Mouse (Mus musculus) MEL (cell line): ENCODE data around the gene Grhl3. TPM values are rescaled to one million over a fixed set of nuclear protein-coding genes. Genes with fewer than 3 reads are reported as not detected.

Source experiments
- DNase-seq: peaks from one replicate; pipeline ENCODE4 v3.0.0; 2011; ENCODE audit warnings: low read depth, low spot score
- H3K27ac ChIP-seq: 2 replicates; pipeline ENCODE4 v1.5.1; 2012; ENCODE audit warnings: low read depth, mild to moderate bottlenecking, control low read depth, low read length, moderate library complexity; ENCODE audit not compliant: control insufficient read depth
- H3K27me3 ChIP-seq, 2 experiments: fragments of 150-350 bp in 1 of 2; sonication (generic) in 1 of 2; 2 replicates each; pipeline ENCODE4 v1.6.1; 2012; ENCODE audit warnings: low read length in 2 of 2, mild to moderate bottlenecking in 2 of 2, improper control_type of control experiment in 1 of 2, moderate library complexity in 1 of 2; ENCODE audit not compliant: insufficient read depth in 2 of 2, control insufficient read depth in 1 of 2
- H3K36me3 ChIP-seq, 2 experiments: 2 replicates each; pipeline ENCODE4 v1.6.1; 2012 to 2014; ENCODE audit warnings: low read length in 2 of 2, improper control_type of control experiment in 1 of 2, inconsistent platforms in 1 of 2, mild to moderate bottlenecking in 1 of 2; ENCODE audit not compliant: insufficient read depth in 2 of 2, control insufficient read depth in 1 of 2
- H3K4me1 ChIP-seq, 2 experiments: fragments of 150-350 bp in 1 of 2; sonication (generic) in 1 of 2; 2 replicates each; pipeline ENCODE4 v1.6.1; 2012; ENCODE audit warnings: low read length in 2 of 2, improper control_type of control experiment in 1 of 2, mild to moderate bottlenecking in 1 of 2; ENCODE audit not compliant: insufficient read depth in 2 of 2, control insufficient read depth in 1 of 2
- H3K4me3 ChIP-seq, 2 experiments: fragments of 150-350 bp in 1 of 2; sonication (generic) in 1 of 2; 2 replicates each; pipeline ENCODE4 v1.5.1; 2012; ENCODE audit warnings: low read depth in 2 of 2, low read length in 2 of 2, mild to moderate bottlenecking in 2 of 2, moderate library complexity in 2 of 2, control low read depth in 1 of 2, improper control_type of control experiment in 1 of 2; ENCODE audit not compliant: control insufficient read depth in 1 of 2, insufficient read depth in 1 of 2
- H3K79me2 ChIP-seq: 2 replicates; pipeline ENCODE4 v1.6.1; 2012; ENCODE audit warnings: mild to moderate bottlenecking, low read length, moderate library complexity; ENCODE audit not compliant: control insufficient read depth, poor library complexity, insufficient read depth
- H3K9ac ChIP-seq: 2 replicates; pipeline ENCODE4 v1.6.1; 2012; ENCODE audit warnings: low read depth, mild to moderate bottlenecking, control low read depth, low read length, moderate library complexity; ENCODE audit not compliant: control insufficient read depth, poor library complexity, severe bottlenecking
- H3K9me3 ChIP-seq: fragments of 150-350 bp; sonication (generic); replicated peaks from 2 replicates; pipeline ENCODE4 v1.6.1; 2012; ENCODE audit warnings: mild to moderate bottlenecking, low read length, improper control_type of control experiment, moderate library complexity; ENCODE audit not compliant: insufficient read depth
- BHLHE40 ChIP-seq: IDR thresholded peaks from 2 replicates; pipeline ENCODE4 v1.6.1; 2012; ENCODE audit warnings: low read depth, mild to moderate bottlenecking, inconsistent platforms, low read length, improper control_type of control experiment, borderline replicate concordance
- CHD1 ChIP-seq: IDR thresholded peaks from 2 replicates; pipeline ENCODE4 v1.6.1; 2012; ENCODE audit warnings: low read depth, mild to moderate bottlenecking, inconsistent platforms, low read length, improper control_type of control experiment
- CHD2 ChIP-seq: IDR thresholded peaks from 2 replicates; pipeline ENCODE4 v1.6.1; 2011; ENCODE audit warnings: low read length, improper control_type of control experiment
- CTCF ChIP-seq, 3 experiments: IDR thresholded peaks in 2 of 3; conservative IDR thresholded peaks in 1 of 3; 2 replicates each; pipeline ENCODE4 v1.5.1; 2011 to 2012; ENCODE audit warnings: low read length in 3 of 3, low read depth in 2 of 3, mild to moderate bottlenecking in 2 of 3, improper control_type of control experiment in 1 of 3, inconsistent platforms in 1 of 3, mixed read lengths in 1 of 3, moderate library complexity in 1 of 3; ENCODE audit not compliant: control insufficient read depth in 1 of 3, insufficient read depth in 1 of 3, poor library complexity in 1 of 3, severe bottlenecking in 1 of 3
- E2F4 ChIP-seq: IDR thresholded peaks from 2 replicates; pipeline ENCODE4 v1.6.1; 2011; ENCODE audit warnings: low read depth, low read length, improper control_type of control experiment, borderline replicate concordance
- ETS1 ChIP-seq: IDR thresholded peaks from 2 replicates; pipeline ENCODE4 v1.6.1; 2012; ENCODE audit warnings: low read depth, mild to moderate bottlenecking, inconsistent platforms, low read length, improper control_type of control experiment, moderate library complexity
- GABPA ChIP-seq: IDR thresholded peaks from 2 replicates; pipeline ENCODE4 v1.6.1; 2012; ENCODE audit warnings: low read depth, mild to moderate bottlenecking, inconsistent platforms, low read length, improper control_type of control experiment, moderate library complexity
- HCFC1 ChIP-seq: IDR thresholded peaks from 2 replicates; pipeline ENCODE4 v1.6.1; 2012; ENCODE audit warnings: low read depth, mild to moderate bottlenecking, inconsistent platforms, low read length, improper control_type of control experiment, moderate library complexity
- MAFK ChIP-seq: IDR thresholded peaks from 2 replicates; pipeline ENCODE4 v1.6.1; 2011; ENCODE audit warnings: low read depth, mild to moderate bottlenecking, low read length, improper control_type of control experiment, borderline replicate concordance
- MAZ ChIP-seq: IDR thresholded peaks from 2 replicates; pipeline ENCODE4 v1.6.1; 2012; ENCODE audit warnings: low read depth, mild to moderate bottlenecking, inconsistent platforms, low read length, improper control_type of control experiment
- MEF2A ChIP-seq: IDR thresholded peaks from 2 replicates; pipeline ENCODE4 v1.6.1; 2014; ENCODE audit warnings: low read depth, mild to moderate bottlenecking, inconsistent platforms, low read length, improper control_type of control experiment; ENCODE audit not compliant: poor library complexity, insufficient replicate concordance, severe bottlenecking; ENCODE audit errors: extremely low read depth
- MXI1 ChIP-seq: IDR thresholded peaks from 2 replicates; pipeline ENCODE4 v1.6.1; 2011; ENCODE audit warnings: mild to moderate bottlenecking, low read depth, low read length, improper control_type of control experiment
- MYB ChIP-seq: IDR thresholded peaks from 2 replicates; pipeline ENCODE4 v1.6.1; 2011; ENCODE audit warnings: mild to moderate bottlenecking, low read depth, low read length, improper control_type of control experiment
- NELFE ChIP-seq: IDR thresholded peaks from 2 replicates; pipeline ENCODE4 v1.6.1; 2011; ENCODE audit warnings: low read depth, low read length, improper control_type of control experiment
- NRF1 ChIP-seq: IDR thresholded peaks from 2 replicates; pipeline ENCODE4 v1.6.1; 2014; ENCODE audit warnings: low read depth, mild to moderate bottlenecking, inconsistent platforms, low read length, improper control_type of control experiment, moderate library complexity; ENCODE audit not compliant: poor library complexity, insufficient read depth, severe bottlenecking
- POLR2A ChIP-seq, 2 experiments: IDR thresholded peaks; 2 replicates each; pipeline ENCODE4 v1.6.1; 2011 to 2012; ENCODE audit warnings: low read length in 2 of 2, mild to moderate bottlenecking in 2 of 2, control low read depth in 1 of 2, improper control_type of control experiment in 1 of 2, low read depth in 1 of 2, moderate library complexity in 1 of 2; ENCODE audit not compliant: control insufficient read depth in 1 of 2, insufficient read depth in 1 of 2, poor library complexity in 1 of 2
- RAD21 ChIP-seq: IDR thresholded peaks from 2 replicates; pipeline ENCODE4 v1.6.1; 2011; ENCODE audit warnings: mild to moderate bottlenecking, low read depth, low read length, improper control_type of control experiment
- RCOR1 ChIP-seq: IDR thresholded peaks from 2 replicates; pipeline ENCODE4 v1.6.1; 2012; ENCODE audit warnings: low read depth, mild to moderate bottlenecking, inconsistent platforms, low read length, improper control_type of control experiment
- TAL1 ChIP-seq: IDR thresholded peaks from 2 replicates; pipeline ENCODE4 v1.6.1; 2012; ENCODE audit warnings: mild to moderate bottlenecking, inconsistent platforms, low read length, moderate library complexity, mixed read lengths
- TBP ChIP-seq: IDR thresholded peaks from 2 replicates; pipeline ENCODE4 v1.8.0; 2011; ENCODE audit warnings: low read depth, low read length, improper control_type of control experiment
- USF1 ChIP-seq: IDR thresholded peaks from 2 replicates; pipeline ENCODE4 v1.6.1; 2014; ENCODE audit warnings: low read depth, mild to moderate bottlenecking, inconsistent platforms, low read length, improper control_type of control experiment, moderate library complexity
- USF2 ChIP-seq, 2 experiments: IDR thresholded peaks; 2 replicates each; pipeline ENCODE4 v1.6.1; 2011 to 2012; ENCODE audit warnings: improper control_type of control experiment in 2 of 2, low read length in 2 of 2, borderline replicate concordance in 1 of 2, inconsistent platforms in 1 of 2, low read depth in 1 of 2, mild to moderate bottlenecking in 1 of 2; ENCODE audit not compliant: insufficient read depth in 1 of 2
- ZMIZ1 ChIP-seq: IDR thresholded peaks from 2 replicates; pipeline ENCODE4 v1.6.1; 2012; ENCODE audit warnings: low read depth, mild to moderate bottlenecking, inconsistent platforms, low read length, improper control_type of control experiment, moderate library complexity
- ZNF384 ChIP-seq: IDR thresholded peaks from 2 replicates; pipeline ENCODE4 v1.6.1; 2012; ENCODE audit warnings: low read depth, mild to moderate bottlenecking, inconsistent platforms, low read length, improper control_type of control experiment
- polyA plus RNA-seq, 2 experiments: library from polyadenylated mRNA; stranded (reverse) in 1 of 2; unstranded in 1 of 2; fragments of >175 nt in 1 of 2; fragments of >200 nt in 1 of 2; gene quantifications; 2 replicates each; pipeline versions ENCODE4 v1.2.1 to v1.2.4; 2012; ENCODE audit warnings: low replicate concordance in 2 of 2, low read depth in 1 of 2; ENCODE audit not compliant: insufficient read length in 2 of 2, insufficient read depth in 1 of 2, missing spikeins in 1 of 2
- total RNA-seq: library from RNA; depleted of rRNA; stranded (reverse); fragments of 300-350 nt; gene quantifications from 2 replicates; pipeline ENCODE4 v1.2.3, GENCODE M21; 2012

The Grhl3 gene
- total and polyA plus RNA-seq, 3 experiments: not detected

DNA sequence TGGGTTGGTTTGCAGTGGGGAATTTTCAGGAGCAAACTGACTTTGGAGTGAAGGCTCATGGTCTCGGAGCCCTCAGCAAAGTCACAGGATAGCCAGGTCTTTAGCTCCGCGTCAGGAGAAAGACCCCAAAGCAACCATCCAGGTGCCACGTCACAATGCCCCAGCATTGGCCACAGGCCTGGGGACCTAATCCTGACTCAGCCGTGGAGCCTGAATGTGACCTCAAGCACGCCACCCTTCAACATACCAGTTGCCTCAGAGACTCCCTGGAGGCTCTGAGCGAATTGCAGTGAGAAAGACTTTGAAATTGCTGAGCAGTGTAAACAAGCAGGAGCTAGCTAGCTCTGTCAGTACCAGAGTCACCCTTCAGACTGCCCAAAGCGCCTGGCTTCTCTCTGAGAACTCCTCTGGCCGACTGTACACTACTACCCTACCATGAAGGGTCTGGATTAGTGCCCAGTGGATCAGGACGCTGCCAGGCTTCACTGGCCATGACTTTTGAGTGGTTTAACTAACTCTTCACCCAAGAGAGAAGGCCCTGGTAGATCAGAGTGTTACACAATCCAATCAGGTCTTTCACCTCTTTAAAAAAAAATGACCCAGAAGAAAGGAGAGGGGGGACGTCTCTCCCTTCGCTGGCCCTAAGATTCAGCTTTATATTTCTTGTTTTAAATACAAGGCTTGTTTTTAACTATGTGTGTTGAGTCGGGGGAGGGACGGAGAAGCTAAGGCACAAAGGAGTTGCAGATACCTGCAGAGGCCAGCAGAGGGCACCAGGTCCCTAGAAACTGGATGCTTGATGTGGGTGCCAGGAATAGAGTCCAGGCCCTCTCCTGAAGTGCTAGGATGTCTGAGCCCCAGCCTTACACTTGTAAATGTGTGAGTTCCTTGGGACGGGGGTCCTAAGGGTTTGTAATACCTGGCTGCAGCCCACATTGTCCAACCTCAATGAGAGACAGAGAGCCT is 56.8 kb downstream of the Grhl3 start (continued):
- TF ChIP-seq RAD21 (peak; percentile 96), MAFK (no peak), NELFE (no peak), TAL1 (no peak), POLR2A (IDR thresholded peaks at IDR 0.05; ENCODE audit: control insufficient read depth in 1 of 2, insufficient read depth in 1 of 2, low read depth in 1 of 2, low read length in 2 of 2, poor library complexity in 1 of 2) (no peak), TBP (no peak), MAZ (peak; percentile 37; the same call in 1 of the 2 replicates), ETS1 (no peak), USF2 (IDR thresholded peaks at IDR 0.05; ENCODE audit: borderline replicate concordance in 1 of 2, insufficient read depth in 1 of 2, low read depth in 1 of 2, low read length in 2 of 2) (no peak), ZNF384 (no peak), CTCF (IDR thresholded peaks at IDR 0.05 in 2 of 3, conservative IDR thresholded peaks at IDR 0.05 in 1 of 3; ENCODE audit: control insufficient read depth in 1 of 3, insufficient read depth in 1 of 3, low read depth in 2 of 3, low read length in 3 of 3, poor library complexity in 1 of 3, severe bottlenecking in 1 of 3) (peak; percentile 84 to 97 (median 96)), RCOR1 (no peak), HCFC1 (no peak)

DNA sequence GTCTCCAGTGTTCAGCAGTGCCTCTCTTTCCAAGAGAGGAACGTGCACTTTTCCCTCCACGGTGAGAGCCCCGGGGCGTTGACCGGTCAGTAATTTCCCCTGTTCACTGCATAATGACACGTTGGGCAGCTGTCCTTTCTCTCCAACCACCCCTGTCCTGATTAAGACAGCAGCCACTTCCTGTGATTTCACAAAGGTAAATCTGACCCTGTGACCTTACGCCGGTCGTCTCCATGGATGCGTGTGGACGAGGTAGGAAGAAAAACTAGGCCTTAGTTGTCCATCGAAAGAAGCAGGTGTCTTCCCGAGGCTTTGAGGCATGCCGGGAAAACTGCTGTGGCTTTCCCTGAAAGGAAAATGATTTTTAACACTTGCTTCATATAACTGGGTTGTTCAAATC is 58.5 kb downstream of the Grhl3 start:
- no peak overlapping the region for H3K9ac ChIP-seq
- H3K79me2 ChIP-seq: no peaks in the 10 kb centered on the region
- DNase-seq: no peak
- no peak overlapping the region for H3K4me3 ChIP-seq
- H3K27ac ChIP-seq: no peak overlapping the region
- TF ChIP-seq MYB: no peak
- no peak for TF ChIP-seq CHD2
- no peak for TF ChIP-seq BHLHE40
- no peak for TF ChIP-seq TBP
- no peak for TF ChIP-seq USF1
- no peaks in the 10 kb centered on the region for H3K27me3 ChIP-seq
- H3K9me3 ChIP-seq: no peaks in the 10 kb centered on the region
- no peaks in the 10 kb centered on the region for H3K4me1 ChIP-seq
- H3K36me3 ChIP-seq: no peaks in the 10 kb centered on the region

DNA sequence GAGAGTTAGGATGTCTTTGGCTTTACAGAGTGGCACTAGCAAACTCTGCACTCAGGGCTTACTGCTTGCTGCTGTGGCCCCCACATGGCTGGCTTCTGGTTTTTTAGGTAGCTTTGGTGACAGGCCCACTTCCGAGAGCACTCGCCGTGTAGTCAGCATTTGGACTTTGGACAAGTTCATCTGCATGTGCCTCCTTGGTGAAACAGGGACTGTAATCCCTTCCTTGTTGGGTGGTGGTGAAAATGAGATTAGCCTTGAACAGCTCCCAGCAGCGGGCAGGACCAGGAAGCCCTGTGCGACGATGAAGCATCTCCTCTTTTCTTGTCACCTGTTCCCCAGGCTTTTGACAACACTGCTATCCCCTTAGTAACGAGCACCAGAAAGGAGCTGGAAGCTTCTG is 59.6 kb downstream of the Grhl3 start:
- no peaks in the 10 kb centered on the region for H3K27me3 ChIP-seq
- no peak for DNase-seq
- TF ChIP-seq MXI1 (no peak), MEF2A (no peak), BHLHE40 (no peak), NRF1 (no peak), E2F4 (no peak), CHD1 (no peak), MAFK (no peak), NELFE (no peak), ZMIZ1 (no peak), GABPA (no peak), RAD21 (no peak), RCOR1 (no peak)
- H3K36me3 ChIP-seq: no peaks in the 10 kb centered on the region
- H3K9ac ChIP-seq: no peak overlapping the region
- H3K9me3 ChIP-seq: no peaks in the 10 kb centered on the region
- H3K4me1 ChIP-seq: no peaks in the 10 kb centered on the region
- H3K4me3 ChIP-seq: no peak overlapping the region
- H3K27ac ChIP-seq: no peak overlapping the region
- no peaks in the 10 kb centered on the region for H3K79me2 ChIP-seq
